Mouse (Mus musculus) lung, postnatal 0 days (tissue): ENCODE results near the gene Mettl1.

Experiments used
- CTCF ChIP-seq: IDR thresholded peaks from 2 replicates; pipeline ENCODE4 v1.5.1; 2016; ENCODE audit warnings: antibody characterized with exemption, mild to moderate bottlenecking
- EP300 ChIP-seq: IDR thresholded peaks from 2 replicates; pipeline ENCODE4 v1.6.1; 2016; ENCODE audit warnings: antibody characterized with exemption, mild to moderate bottlenecking, control low read depth

- TF ChIP-seq CTCF: no peak
- no peak for TF ChIP-seq EP300
These were observed 47.6 kb upstream of the Mettl1 start for GRCm38 (mm10) chr10:126993621-126994020.
